Mouse (Mus musculus) thymus, adult 2 months (tissue): ENCODE results near the gene Ccdc152. TPM values are rescaled to one million over a fixed set of nuclear protein-coding genes. Genes with fewer than 3 reads are reported as not detected.

Experiments used
- DNase-seq: peaks from one replicate; pipeline ENCODE4 v3.0.0; 2021
- H3K27ac ChIP-seq: fragments of 200-500 bp; 2 replicates; pipeline ENCODE4 v1.5.1; 2012; ENCODE audit warnings: low read length, control low read depth; ENCODE audit not compliant: control insufficient read depth, insufficient read depth
- H3K27me3 ChIP-seq: fragments of 200-500 bp; 2 replicates; pipeline ENCODE4 v1.6.1; 2012; ENCODE audit warnings: mild to moderate bottlenecking, low read length, moderate library complexity, mixed read lengths; ENCODE audit not compliant: control insufficient read depth, insufficient read depth
- H3K36me3 ChIP-seq: fragments of 200-500 bp; 2 replicates; pipeline ENCODE4 v1.6.1; 2012; ENCODE audit warnings: mild to moderate bottlenecking, low read length, moderate library complexity; ENCODE audit not compliant: control insufficient read depth, insufficient read depth
- H3K4me1 ChIP-seq: fragments of 200-500 bp; replicated peaks from 2 replicates; pipeline ENCODE4 v1.6.1; 2012; ENCODE audit warnings: low read length; ENCODE audit not compliant: control insufficient read depth, insufficient read depth
- H3K4me3 ChIP-seq: fragments of 200-500 bp; 2 replicates; pipeline ENCODE4 v1.5.1; 2012; ENCODE audit warnings: mild to moderate bottlenecking, low read length, control low read depth, moderate library complexity; ENCODE audit not compliant: control insufficient read depth, insufficient read depth
- CTCF ChIP-seq: fragments of 200-500 bp; IDR thresholded peaks from 2 replicates; pipeline ENCODE4 v1.5.1; 2012; ENCODE audit warnings: mild to moderate bottlenecking, control low read depth, low read length, moderate library complexity, borderline replicate concordance; ENCODE audit not compliant: control insufficient read depth, poor library complexity, insufficient read depth; ENCODE audit errors: extremely low read depth
- POLR2A ChIP-seq: fragments of 200-500 bp; IDR thresholded peaks from 2 replicates; pipeline ENCODE4 v1.6.1; 2012; ENCODE audit warnings: mild to moderate bottlenecking, low read length, control low read depth, moderate library complexity; ENCODE audit not compliant: control insufficient read depth, poor library complexity, insufficient read depth; ENCODE audit errors: extremely low read depth
- WGBS: fragments of 180-500 bp; shearing (Covaris S2); methylation state at CpG from one replicate; pipeline ENCODE4 v1.1.7; 2018; 5-methylcytosine and 5-hydroxymethylcytosine counted together
- polyA plus RNA-seq: library from polyadenylated mRNA; depleted of rRNA; stranded (reverse); fragments of >200 nt; gene quantifications from 2 replicates; pipeline ENCODE4 v1.2.3, GENCODE M21; 2012

The Ccdc152 gene
- polyA plus RNA-seq, 1 experiment, result 0.80 TPM

DNA sequence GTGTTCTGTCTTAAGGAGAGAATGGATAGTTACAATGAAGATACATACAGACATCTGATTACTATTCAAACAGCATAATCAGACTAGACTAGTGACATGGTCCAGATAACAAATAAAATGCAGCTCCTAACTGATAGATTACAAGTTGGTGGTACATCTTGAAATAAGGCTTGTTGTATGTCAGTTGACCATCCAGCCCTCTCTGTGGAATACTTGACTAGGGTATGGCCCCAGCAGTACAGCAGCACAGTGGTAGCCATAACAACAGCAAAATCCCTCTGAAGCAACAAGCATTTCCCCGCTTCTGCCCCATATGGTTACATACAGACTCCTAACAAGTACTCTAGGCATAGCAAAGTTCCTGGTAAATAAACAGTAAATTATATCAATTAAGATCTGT, 21.6 kb downstream of the Ccdc152 start:
- TF ChIP-seq POLR2A (no peak), CTCF (no peak)
- no peaks in the 10 kb centered on the region for H3K4me1 ChIP-seq
- DNase-seq, result no peak
- H3K27ac ChIP-seq, result no peak overlapping the region
- WGBS, result 98% methylated on average over 1 of the region's 1 CpGs
- no peaks in the 10 kb centered on the region for H3K27me3 ChIP-seq
- H3K36me3 ChIP-seq, result peaks cover 26% of the 10 kb centered on the region
- H3K4me3 ChIP-seq, result no peak overlapping the region

GRCm38 (mm10) chr15:3281216-3281615, 22.1 kb downstream of the Ccdc152 start:
- Histone ChIP-seq H3K36me3 (peaks cover 28% of the 10 kb centered on the region), H3K27me3 (no peaks in the 10 kb centered on the region), H3K27ac (no peak overlapping the region), H3K4me1 (no peaks in the 10 kb centered on the region), H3K4me3 (no peak overlapping the region)
- no peak for DNase-seq
- TF ChIP-seq POLR2A, result no peak
- TF ChIP-seq CTCF, result no peak

- no peak for DNase-seq
- TF ChIP-seq POLR2A (no peak), CTCF (no peak)
These were observed 24.1 kb downstream of the Ccdc152 start for GRCm38 (mm10) chr15:3279242-3279641.

GRCm38 (mm10) chr15:3277391-3277790, 25.9 kb downstream of the Ccdc152 start:
- H3K36me3 ChIP-seq, result peaks cover 37% of the 10 kb centered on the region
- no peaks in the 10 kb centered on the region for H3K27me3 ChIP-seq
- H3K4me1 ChIP-seq, result 0 out of 2 replicates have a peak, but pooled peaks cover 5% of the 10 kb centered on the region
- no peak overlapping the region for H3K4me3 ChIP-seq
- WGBS, result 97% methylated on average over 2 of the region's 2 CpGs
- no peak for DNase-seq
- no peak for TF ChIP-seq CTCF
- TF ChIP-seq POLR2A, result no peak
- no peak overlapping the region for H3K27ac ChIP-seq

More at GRCm38 (mm10) chr15:3279242-3279641, 24.1 kb downstream of the Ccdc152 start:
- H3K36me3 ChIP-seq, result peaks cover 37% of the 10 kb centered on the region
- no peak overlapping the region for H3K4me3 ChIP-seq
- WGBS, result 83% methylated on average over 7 of the region's 7 CpGs
- no peaks in the 10 kb centered on the region for H3K4me1 ChIP-seq
- H3K27ac ChIP-seq, result no peak overlapping the region
- H3K27me3 ChIP-seq, result no peaks in the 10 kb centered on the region

- H3K27ac ChIP-seq, result no peak overlapping the region
- H3K4me3 ChIP-seq, result no peak overlapping the region
- TF ChIP-seq POLR2A (no peak), CTCF (no peak)
- H3K36me3 ChIP-seq, result peaks cover 21% of the 10 kb centered on the region
- 37% methylated on average over 1 of the region's 1 CpGs for WGBS
- no peaks in the 10 kb centered on the region for H3K27me3 ChIP-seq
- H3K4me1 ChIP-seq, result peaks cover 15% of the 10 kb centered on the region
- no peak for DNase-seq
These were observed 30.1 kb downstream of the Ccdc152 start for GRCm38 (mm10) chr15:3273191-3273590.

DNA sequence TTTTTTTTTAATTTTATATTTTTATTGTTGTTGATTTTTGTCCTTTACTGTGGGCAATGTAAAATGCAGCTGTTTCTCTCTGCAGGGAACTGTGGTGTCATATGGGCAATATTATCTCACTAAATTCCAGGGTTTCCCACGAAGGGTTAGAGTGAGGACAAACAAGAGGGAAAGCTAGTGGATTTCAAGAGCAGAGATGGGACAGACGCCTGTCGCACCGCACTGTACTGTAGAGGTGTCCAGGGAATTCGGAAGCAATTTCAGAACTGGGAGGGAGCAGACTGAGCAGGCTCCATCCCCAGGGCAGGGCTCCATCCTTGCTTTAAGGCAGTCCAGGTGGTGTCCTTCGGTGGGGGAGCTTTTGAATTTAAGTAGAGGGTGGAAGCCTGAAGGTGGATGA, 32.1 kb downstream of the Ccdc152 start:
- Histone ChIP-seq H3K36me3 (peaks cover 9% of the 10 kb centered on the region), H3K4me1 (peaks cover 15% of the 10 kb centered on the region), H3K27ac (peak overlapping the region; percentile 79), H3K4me3 (peak overlapping the region; percentile 95), H3K27me3 (no peaks in the 10 kb centered on the region)
- 4% methylated on average over 6 of the region's 6 CpGs for WGBS
- TF ChIP-seq POLR2A, result no peak
- no peak for TF ChIP-seq CTCF
- peak; percentile 28 for DNase-seq

GRCm38 (mm10) chr15:3270646-3271077, 32.7 kb downstream of the Ccdc152 start:
- TF ChIP-seq POLR2A (peak; percentile 47; the same call in 1 of the 2 replicates), CTCF (no peak)
- WGBS, result under 1% methylated on average over 12 of the region's 12 CpGs
- Histone ChIP-seq H3K4me1 (peaks cover 15% of the 10 kb centered on the region), H3K27ac (peak overlapping the region; percentile 90), H3K27me3 (no peaks in the 10 kb centered on the region), H3K4me3 (peak overlapping the region; percentile 48), H3K36me3 (peaks cover 3% of the 10 kb centered on the region)
- DNase-seq, result peak; percentile 68
